Mouse (Mus musculus) cortical plate, adult 2 months (tissue): ENCODE data around the gene Rimbp3.

Experiments
- CTCF ChIP-seq: fragments of 200-500 bp; IDR thresholded peaks from 2 replicates; pipeline ENCODE4 v1.5.1; 2011; ENCODE audit warnings: mild to moderate bottlenecking, control low read depth, low read length; ENCODE audit not compliant: insufficient read depth; ENCODE audit errors: extremely low read depth
- POLR2A ChIP-seq: fragments of 200-500 bp; IDR thresholded peaks from 2 replicates; pipeline ENCODE4 v1.6.1; 2011; ENCODE audit warnings: mild to moderate bottlenecking, low read length, control low read depth; ENCODE audit not compliant: insufficient read depth; ENCODE audit errors: extremely low read depth

- no peak for TF ChIP-seq CTCF
- no peak for TF ChIP-seq POLR2A
These were observed 49.0 kb downstream of the Rimbp3 start for GRCm38 (mm10) chr16:17257359-17257821.
